Comparison of ENCODE assay signal across 8 mouse cellular contexts in genomic region chr2:119156681-119157572, GRCm38 (mm10). TPM values are rescaled to one million over a fixed set of nuclear protein-coding genes. Genes with fewer than 3 reads are reported as not detected.
DNase-seq lines count a peak whose midpoint lies in the region; ATAC-seq and TF ChIP-seq lines count a peak whose summit lies in the region.

Rmdn3 (minus strand) TSS chr2:119157034.

- H3K4me3 ChIP-seq in hindbrain, embryonic 10.5 days = peak within 1 kb of the TSS; percentile 100
- peak within 1 kb of the TSS; percentile 98 for H3K4me3 ChIP-seq in lung, postnatal 0 days (ENCODE audit: low read depth, low read length)

- no peak for TF ChIP-seq EP300 in lung, postnatal 0 days (IDR thresholded peaks at IDR 0.05)

- 1% methylated on average over 57 of the region's 57 CpGs for WGBS in hindbrain, embryonic 10.5 days
- under 1% methylated on average over 54 of the region's 57 CpGs for WGBS in lung, postnatal 0 days

- peak; percentile 81 for DNase-seq in MEL-GATA-1-ER (ENCODE audit: extremely low read depth, low read depth)
- DNase-seq in cerebellum, adult 8-10 months = peak; percentile 95
- peak; percentile 93 for DNase-seq in hindbrain, embryonic 10.5 days (ENCODE audit: low spot score)
- peak; percentile 96 for DNase-seq in layer of hippocampus, adult 9-11 months
- DNase-seq in lung, postnatal 0 days (ENCODE audit: low spot score) = peak; percentile 97
- peak; percentile 92 for DNase-seq in ovary, postnatal 14 days (ENCODE audit: low spot score)
- DNase-seq in thymus, postnatal 14 days = peak; percentile 94

- H3K27me3 ChIP-seq in hindbrain, embryonic 10.5 days (ENCODE audit: insufficient read depth, poor library complexity, severe bottlenecking) = no peaks in the 10 kb centered on the region
- H3K27me3 ChIP-seq in lung, postnatal 0 days (replicated peaks; ENCODE audit: insufficient read depth, low read length) = no peaks in the 10 kb centered on the region

- peak within 1 kb of the TSS; percentile 84 for H3K4me2 ChIP-seq in lung, postnatal 0 days (replicated peaks; ENCODE audit: low read depth, low read length)

- peak within 1 kb of the TSS; percentile 84 for H3K9ac ChIP-seq in lung, postnatal 0 days (replicated peaks; ENCODE audit: low read depth)

- H3K9me3 ChIP-seq in hindbrain, embryonic 10.5 days = no peaks in the 10 kb centered on the region
- H3K9me3 ChIP-seq in lung, postnatal 0 days (ENCODE audit: low read length) = no peaks in the 10 kb centered on the region

- peaks cover 30% of the 10 kb centered on the region for H3K36me3 ChIP-seq in hindbrain, embryonic 10.5 days
- H3K36me3 ChIP-seq in lung, postnatal 0 days (ENCODE audit: insufficient read depth, low read length) = no peaks in the 10 kb centered on the region

- peak within 1 kb of the TSS; percentile 93 for H3K27ac ChIP-seq in hindbrain, embryonic 10.5 days
- H3K27ac ChIP-seq in lung, postnatal 0 days (ENCODE audit: low read length) = peak within 1 kb of the TSS; percentile 74

- peak; percentile 93 for ATAC-seq in frontal cortex, adult (ENCODE audit: low TSS enrichment)
- ATAC-seq in lung, postnatal 0 days = peak; percentile 92

- TF ChIP-seq CTCF in lung, postnatal 0 days (IDR thresholded peaks at IDR 0.05) = no peak

- peaks cover 31% of the 10 kb centered on the region for H3K4me1 ChIP-seq in hindbrain, embryonic 10.5 days (replicated peaks)
- no peaks in the 10 kb centered on the region; the same call in 1 of the 2 replicates for H3K4me1 ChIP-seq in lung, postnatal 0 days (ENCODE audit: insufficient read depth, low read depth, low read length)

RNA-seq across cellular contexts. Expression of gene Rmdn3, which starts in this region (rescaled TPM):
- polyA plus RNA-seq in hindbrain, embryonic 10.5 days (2016; fragmentation: Nextera tagmentation; extraction: Ambion mirVana) = 43.6 and 48.1 TPM in 2 replicates
- 28.2 and 28.4 TPM in 2 replicates for polyA plus RNA-seq in lung, postnatal 0 days (2015; fragmentation: Nextera tagmentation; extraction: Ambion mirVana)

Comparison
In these comparisons a context has a peak if more than half of its experiments do, and no peak if none do; other contexts are left out.
1. Peak in every context shown above with its lines: DNase-seq, ATAC-seq, H3K4me3 ChIP-seq and H3K27ac ChIP-seq.